Mouse (Mus musculus): ENCODE measurements around the gene Cdhr4.

DNA sequence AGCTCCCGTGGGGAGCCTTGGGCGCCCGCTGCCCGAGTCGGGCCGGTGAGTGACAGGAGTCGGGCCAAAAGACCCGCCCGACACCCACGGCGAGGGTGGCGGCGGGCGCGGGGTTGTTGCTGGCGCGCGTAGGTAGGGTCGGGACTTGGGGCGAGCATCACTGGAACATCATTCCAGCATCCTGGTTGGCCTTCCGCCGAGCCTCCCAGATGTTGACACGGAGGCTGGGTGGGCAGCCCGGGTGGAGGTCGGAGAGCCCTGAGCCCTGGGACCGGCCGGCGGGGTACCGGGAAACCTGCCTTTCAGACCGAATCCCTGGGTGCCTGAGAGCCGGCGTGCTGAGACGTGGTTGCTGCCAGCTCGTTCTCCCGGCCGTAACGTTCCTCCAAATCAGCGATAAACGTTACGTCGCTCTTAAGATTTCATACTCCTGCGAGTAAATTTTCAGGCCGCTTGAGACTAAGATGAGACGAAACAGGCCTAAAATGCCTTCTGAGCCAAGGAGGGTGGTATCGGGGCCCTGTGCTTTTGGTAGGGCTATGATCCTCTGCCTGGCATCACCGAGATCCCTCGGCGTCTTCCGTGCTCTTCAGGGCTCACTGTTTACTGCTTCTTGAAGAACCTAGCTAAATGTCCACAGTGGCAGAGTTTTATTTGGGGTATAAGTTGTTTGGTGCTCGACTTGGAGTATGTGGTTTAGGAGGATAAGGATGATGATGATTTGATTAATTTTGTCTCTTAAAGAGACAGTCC, 10.7 kb downstream of the Cdhr4 start:
- TF ChIP-seq CTCF (IDR thresholded peaks at IDR 0.05; ENCODE audit: borderline replicate concordance, control insufficient read depth, extremely low read depth, insufficient read depth, low read length, poor library complexity) (no peak), POLR2A (IDR thresholded peaks at IDR 0.05; ENCODE audit: control insufficient read depth, extremely low read depth, insufficient read depth, low read length, poor library complexity) (peak; percentile 14; the same call in 1 of the 2 replicates)

Data from thymus, adult 2 months (tissue).